Mouse (Mus musculus) neural tube, embryonic 12.5 days (tissue): ENCODE data around the gene Zfp30. TPM values are rescaled to one million over a fixed set of nuclear protein-coding genes. Genes with fewer than 3 reads are reported as not detected.
A peak's percentile ranks its signal among the peaks of the same experiment; 100 is the strongest.

Source experiments
- ATAC-seq: fragments of 200-750 bp; cut with Nextera tagmentation; 2 replicates; pipeline ENCODE4 v1.8.0; 2017; ENCODE audit warnings: low read depth, mild to moderate bottlenecking, moderate TSS enrichment, moderate library complexity; ENCODE audit not compliant: low FRiP score
- H3K27ac ChIP-seq: fragments of 300-500 bp; sonication (generic); 2 replicates; pipeline ENCODE4 v1.5.1; 2016
- H3K27me3 ChIP-seq: fragments of 300-500 bp; sonication (generic); replicated peaks from 2 replicates; pipeline ENCODE4 v1.6.1; 2016; ENCODE audit warnings: mild to moderate bottlenecking
- H3K36me3 ChIP-seq: fragments of 300-500 bp; sonication (generic); 2 replicates; pipeline ENCODE4 v1.6.1; 2016; ENCODE audit warnings: mild to moderate bottlenecking
- H3K4me1 ChIP-seq: fragments of 300-500 bp; sonication (generic); 2 replicates; pipeline ENCODE4 v1.6.1; 2016
- H3K4me2 ChIP-seq: fragments of 300-500 bp; sonication (generic); replicated peaks from 2 replicates; pipeline ENCODE4 v1.6.1; 2016; ENCODE audit warnings: mild to moderate bottlenecking
- H3K4me3 ChIP-seq: fragments of 300-500 bp; sonication (generic); 2 replicates; pipeline ENCODE4 v1.5.1; 2016
- H3K9ac ChIP-seq: fragments of 300-500 bp; sonication (generic); 2 replicates; pipeline ENCODE4 v1.6.1; 2016; ENCODE audit warnings: mild to moderate bottlenecking
- H3K9me3 ChIP-seq: fragments of 300-500 bp; sonication (generic); 2 replicates; pipeline ENCODE4 v1.6.1; 2016; ENCODE audit warnings: mild to moderate bottlenecking
- WGBS: fragments of 180-500 bp; shearing (Covaris S2); methylation state at CpG from one replicate; pipeline ENCODE4 v1.1.7; 2016; 5-methylcytosine and 5-hydroxymethylcytosine counted together
- polyA plus RNA-seq: library from polyadenylated mRNA; unstranded; fragments of >200 nt; fragmentation: Nextera tagmentation; extraction: Ambion mirVana; gene quantifications from 2 replicates; pipeline ENCODE4 v1.2.1, GENCODE M21; 2016

Zfp30 gene
- 9.7 and 10.4 TPM in 2 replicates for polyA plus RNA-seq

DNA sequence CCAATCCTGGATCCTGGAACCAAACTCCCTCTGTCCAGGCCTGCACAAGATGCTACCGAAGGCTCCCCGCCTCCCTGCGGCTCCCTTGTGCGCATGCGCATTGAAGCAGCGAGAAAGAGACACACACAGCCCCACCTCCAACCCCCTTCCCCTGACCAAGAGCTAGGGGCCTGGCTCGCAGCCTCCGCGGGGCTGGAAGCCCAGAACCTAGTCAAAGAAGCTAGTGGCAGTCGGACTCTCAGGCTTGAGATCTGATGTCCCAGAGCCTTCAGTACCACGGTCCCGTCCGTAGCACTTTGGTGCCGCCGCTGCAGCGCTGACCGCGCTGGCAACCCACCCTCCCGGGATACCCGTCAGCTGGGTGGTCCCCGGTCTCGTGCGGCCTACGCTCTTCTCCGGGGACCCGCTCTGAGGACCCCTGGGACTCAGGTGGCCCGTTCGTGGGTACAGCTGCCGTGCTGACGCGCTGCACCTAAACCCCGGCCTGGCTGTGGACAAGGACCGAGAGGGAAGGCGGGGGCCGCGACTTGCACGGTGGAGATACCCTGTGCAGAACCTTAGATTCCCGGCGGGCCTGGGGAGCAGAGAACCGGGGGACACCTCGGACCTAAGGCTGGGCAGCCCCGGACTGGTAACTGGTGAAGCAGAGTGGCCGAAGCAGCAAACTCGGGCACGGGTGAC, at the start of gene Zfp30:
Gene Zfp30, plus strand, starts transcription at position 128 of the 681 bp plus-strand sequence.
- no peaks in the 10 kb centered on the region for H3K27me3 ChIP-seq
- H3K4me3 ChIP-seq, result peak within 1 kb of the TSS; percentile 83
- H3K27ac ChIP-seq, result peak within 1 kb of the TSS; percentile 84
- peak; percentile 98 for ATAC-seq
- H3K36me3 ChIP-seq, result peaks cover 17% of the 10 kb centered on the region
- H3K4me2 ChIP-seq, result peak within 1 kb of the TSS; percentile 79
- peak within 1 kb of the TSS; percentile 89 for H3K9ac ChIP-seq
- WGBS, result 1% methylated on average over 45 of the region's 45 CpGs
- H3K4me1 ChIP-seq, result peaks cover 6% of the 10 kb centered on the region
- H3K9me3 ChIP-seq, result no peaks in the 10 kb centered on the region

DNA sequence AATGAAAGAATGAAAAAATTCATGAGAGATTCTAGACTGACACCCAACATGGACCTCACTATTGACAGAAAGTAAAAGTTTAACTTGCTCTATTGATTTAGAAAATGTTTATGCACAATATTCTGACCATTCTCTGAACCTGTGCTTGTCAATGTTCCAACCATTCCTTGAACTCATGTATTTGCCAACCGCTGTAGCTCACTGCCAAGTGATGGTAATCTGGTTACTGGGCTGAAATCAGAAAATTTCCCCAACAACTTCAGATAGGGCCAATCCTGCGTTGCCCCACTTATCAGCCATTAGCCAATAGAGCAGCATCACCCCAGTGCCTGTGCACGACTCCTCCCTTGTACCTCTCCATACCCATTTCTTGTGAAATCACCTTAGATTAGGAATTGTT, 41.5 kb upstream of the Zfp30 start:
- Histone ChIP-seq H3K4me1 (no peaks in the 10 kb centered on the region), H3K9ac (no peak overlapping the region), H3K36me3 (no peaks in the 10 kb centered on the region), H3K9me3 (no peaks in the 10 kb centered on the region), H3K27ac (no peak overlapping the region), H3K4me2 (no peak overlapping the region), H3K27me3 (no peaks in the 10 kb centered on the region), H3K4me3 (no peak overlapping the region)
- ATAC-seq, result no peak
- WGBS, result 83% methylated on average over 3 of the region's 3 CpGs

DNA sequence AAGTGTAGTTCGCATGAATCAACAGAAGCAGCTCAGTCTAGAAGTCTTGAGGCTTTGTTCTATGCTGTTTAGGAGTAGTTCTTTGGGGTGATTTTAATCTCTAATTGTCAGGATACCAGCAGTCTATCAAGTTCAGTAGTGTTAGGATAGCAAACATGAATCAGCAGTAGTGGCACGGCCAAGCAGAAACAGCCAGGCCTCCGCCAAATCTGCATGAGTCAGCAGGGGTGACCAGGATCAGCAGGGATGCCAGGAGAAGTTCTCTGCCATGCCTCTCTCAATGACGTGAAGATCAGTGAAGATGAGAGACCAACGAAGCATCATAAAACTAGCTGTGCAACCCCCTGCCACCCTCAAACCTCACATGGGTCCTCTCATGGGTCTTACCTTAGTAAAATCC, 23.3 kb upstream of the Zfp30 start:
- H3K9me3 ChIP-seq, result no peaks in the 10 kb centered on the region
- WGBS, result 81% methylated on average over 5 of the region's 5 CpGs

DNA sequence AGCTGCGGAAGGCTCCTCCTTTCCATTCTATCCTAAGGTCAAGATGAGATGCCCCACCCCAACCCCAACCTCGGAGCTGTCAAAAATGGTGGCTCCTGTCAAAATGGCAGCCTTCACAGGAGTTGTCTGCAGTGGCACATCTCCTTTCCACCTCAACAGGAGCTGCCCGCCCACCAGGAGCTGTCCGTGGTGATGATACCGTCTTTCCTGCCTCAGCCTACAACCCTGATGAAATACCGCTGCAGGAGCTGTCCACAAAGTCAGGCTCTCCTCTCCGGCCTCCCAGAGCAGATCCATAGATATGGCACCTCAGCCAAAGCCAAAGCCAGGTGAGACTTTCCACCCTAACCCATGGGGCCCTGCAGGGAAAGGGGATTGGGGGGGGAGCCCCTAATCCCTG, 19.1 kb upstream of the Zfp30 start:
- Histone ChIP-seq H3K36me3 (no peaks in the 10 kb centered on the region), H3K4me2 (no peak overlapping the region), H3K9me3 (no peaks in the 10 kb centered on the region), H3K9ac (no peak overlapping the region), H3K27ac (no peak overlapping the region), H3K4me3 (no peak overlapping the region), H3K4me1 (peaks cover 12% of the 10 kb centered on the region), H3K27me3 (no peaks in the 10 kb centered on the region)
- no peak for ATAC-seq
- WGBS, result 78% methylated on average over 7 of the region's 7 CpGs

More for the DNA sequence above, 23.3 kb upstream of the Zfp30 start:
- Histone ChIP-seq H3K27me3 (no peaks in the 10 kb centered on the region), H3K4me1 (no peaks in the 10 kb centered on the region), H3K36me3 (no peaks in the 10 kb centered on the region), H3K9ac (no peak overlapping the region), H3K4me3 (no peak overlapping the region), H3K27ac (no peak overlapping the region), H3K4me2 (no peak overlapping the region)
- no peak for ATAC-seq

DNA sequence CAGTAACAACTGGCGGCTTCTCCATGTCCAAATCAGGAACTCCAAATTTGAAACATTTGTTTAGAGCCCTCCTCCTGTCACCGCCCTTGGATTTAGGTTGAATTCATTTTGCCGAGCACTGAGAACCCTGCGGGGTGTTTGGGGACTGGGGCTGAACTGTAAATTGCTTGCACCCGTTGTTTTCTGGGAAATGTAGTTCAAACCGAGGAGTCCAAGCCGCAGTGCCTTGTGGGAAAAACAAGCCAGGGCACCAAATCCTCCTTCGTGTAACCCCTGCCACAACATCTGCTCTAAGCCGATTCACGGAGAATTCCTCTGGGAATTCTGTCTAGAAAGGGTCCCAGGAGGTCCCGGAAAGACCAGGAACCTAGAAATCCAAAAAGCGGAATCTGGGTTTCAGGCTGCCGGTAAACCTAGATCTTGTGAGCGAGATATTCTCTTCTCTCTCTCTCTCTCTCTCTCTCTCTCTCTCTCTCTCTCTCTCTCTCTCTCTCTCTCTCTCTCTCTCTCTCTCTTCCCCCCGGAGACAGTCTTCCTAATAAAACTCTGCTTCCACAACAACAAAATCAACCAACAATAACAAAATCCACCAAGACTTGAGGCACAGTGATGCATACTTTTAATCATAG, 16.6 kb upstream of the Zfp30 start:
- peak; percentile 73 for ATAC-seq
- Histone ChIP-seq H3K4me1 (peaks cover 13% of the 10 kb centered on the region), H3K4me3 (peak overlapping the region; percentile 66), H3K27ac (no peak overlapping the region), H3K4me2 (peak overlapping the region; percentile 73), H3K36me3 (peaks cover 9% of the 10 kb centered on the region; the same call in 1 of the 2 replicates), H3K9ac (peak overlapping the region; percentile 61), H3K9me3 (no peaks in the 10 kb centered on the region), H3K27me3 (no peaks in the 10 kb centered on the region)
- 2% methylated on average over 15 of the region's 15 CpGs for WGBS

DNA sequence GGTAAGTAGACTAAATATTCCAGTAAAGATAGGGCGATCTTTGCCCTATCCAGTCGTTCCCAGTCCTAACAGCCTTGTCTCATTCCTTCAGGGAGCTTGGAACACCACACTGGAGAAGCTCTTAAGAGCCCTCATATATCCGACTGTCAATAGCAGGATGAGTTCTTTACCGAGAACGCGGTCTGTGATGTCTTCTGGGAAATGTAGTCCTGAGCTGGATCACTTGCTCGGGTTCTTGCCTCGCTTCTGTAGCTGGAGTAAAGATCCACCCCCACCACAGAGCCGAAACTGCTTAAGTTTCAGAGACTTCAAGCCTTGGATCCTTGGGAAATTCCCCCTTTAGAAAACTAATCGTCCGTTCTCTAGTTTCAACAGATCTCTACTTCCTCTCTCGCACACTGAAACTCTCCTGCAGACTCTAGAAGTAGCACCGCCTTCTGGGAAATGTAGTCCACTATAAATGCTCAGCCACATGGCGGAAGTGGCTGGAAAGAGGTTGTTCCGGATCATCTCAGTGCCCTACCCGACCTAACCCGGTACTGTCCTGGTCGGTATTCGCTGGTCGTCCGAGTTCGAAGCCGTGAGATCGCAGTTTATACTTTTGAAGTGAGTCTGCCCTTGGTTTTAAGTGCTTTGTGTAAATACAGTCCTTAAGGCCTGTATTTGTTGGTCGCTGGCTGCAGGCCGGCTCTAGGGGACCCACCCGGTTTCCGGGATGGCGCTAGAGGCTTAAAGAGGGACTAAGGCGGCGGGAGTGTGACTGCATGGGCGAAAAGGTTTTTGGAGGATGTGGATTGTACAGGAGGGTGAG, 15.5 kb upstream of the Zfp30 start, which contains the start of gene Zfp84:
Gene Zfp84, plus strand, starts transcription at position 463 of the 811 bp plus-strand sequence.
- Histone ChIP-seq H3K4me1 (peaks cover 13% of the 10 kb centered on the region), H3K9me3 (no peaks in the 10 kb centered on the region), H3K9ac (peak within 1 kb of the TSS; percentile 61), H3K27ac (no peak within 1 kb of the TSS), H3K36me3 (peaks cover 18% of the 10 kb centered on the region), H3K27me3 (no peaks in the 10 kb centered on the region), H3K4me2 (peak within 1 kb of the TSS; percentile 73), H3K4me3 (peak within 1 kb of the TSS; percentile 66)
- WGBS, result under 1% methylated on average over 32 of the region's 32 CpGs
- ATAC-seq, result peak; percentile 94

DNA sequence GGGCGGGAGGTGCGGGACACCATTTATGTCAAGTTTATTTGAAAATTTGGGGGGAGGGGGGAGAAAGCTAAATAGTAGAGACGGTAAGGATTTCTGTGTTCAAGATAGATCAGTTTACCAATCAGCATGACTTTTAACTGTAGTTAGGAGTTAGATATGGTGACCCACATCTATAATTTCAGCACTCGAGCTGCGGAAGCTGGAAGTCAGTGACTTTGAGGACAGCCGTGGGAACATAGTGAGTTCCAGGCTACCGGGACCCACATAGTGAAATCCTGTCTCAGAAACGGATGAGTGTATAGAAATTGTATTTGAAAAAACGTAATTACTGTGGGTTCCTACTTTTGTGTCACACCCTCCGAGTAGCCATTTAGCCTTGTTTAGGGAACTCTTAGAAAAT, 14.8 kb upstream of the Zfp30 start:
- Histone ChIP-seq H3K4me2 (peak overlapping the region; percentile 73), H3K27ac (no peak overlapping the region), H3K9me3 (no peaks in the 10 kb centered on the region), H3K9ac (peak overlapping the region; percentile 57), H3K36me3 (peaks cover 25% of the 10 kb centered on the region), H3K27me3 (no peaks in the 10 kb centered on the region), H3K4me1 (peaks cover 13% of the 10 kb centered on the region), H3K4me3 (peak overlapping the region; percentile 66)
- WGBS, result 7% methylated on average over 10 of the region's 10 CpGs
- no peak for ATAC-seq

DNA sequence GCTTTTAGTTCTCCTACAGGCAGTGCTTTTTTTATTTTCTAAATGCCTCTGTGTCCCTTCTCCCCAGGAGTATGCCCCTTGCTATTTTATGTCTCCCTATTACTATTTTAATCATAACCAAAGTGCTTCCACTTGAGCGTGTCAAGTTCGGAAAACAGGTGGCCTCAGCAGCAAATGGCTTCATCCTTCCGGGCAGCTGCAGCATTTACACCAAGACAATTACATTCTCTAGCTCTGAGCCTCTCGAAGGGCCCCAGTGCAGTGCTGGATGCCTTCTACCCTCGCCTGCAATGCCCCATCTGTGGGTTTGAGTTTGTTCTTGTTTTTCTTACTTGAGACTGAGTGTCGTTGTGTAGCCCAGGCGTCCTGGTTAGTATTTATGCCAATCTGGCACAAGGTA, 10.3 kb upstream of the Zfp30 start:
- no peak for ATAC-seq
- Histone ChIP-seq H3K4me1 (peaks cover 8% of the 10 kb centered on the region), H3K9ac (no peak overlapping the region), H3K9me3 (no peaks in the 10 kb centered on the region), H3K27ac (no peak overlapping the region), H3K4me2 (no peak overlapping the region), H3K27me3 (no peaks in the 10 kb centered on the region), H3K36me3 (peaks cover 67% of the 10 kb centered on the region), H3K4me3 (no peak overlapping the region)
- WGBS, result 89% methylated on average over 7 of the region's 7 CpGs

DNA sequence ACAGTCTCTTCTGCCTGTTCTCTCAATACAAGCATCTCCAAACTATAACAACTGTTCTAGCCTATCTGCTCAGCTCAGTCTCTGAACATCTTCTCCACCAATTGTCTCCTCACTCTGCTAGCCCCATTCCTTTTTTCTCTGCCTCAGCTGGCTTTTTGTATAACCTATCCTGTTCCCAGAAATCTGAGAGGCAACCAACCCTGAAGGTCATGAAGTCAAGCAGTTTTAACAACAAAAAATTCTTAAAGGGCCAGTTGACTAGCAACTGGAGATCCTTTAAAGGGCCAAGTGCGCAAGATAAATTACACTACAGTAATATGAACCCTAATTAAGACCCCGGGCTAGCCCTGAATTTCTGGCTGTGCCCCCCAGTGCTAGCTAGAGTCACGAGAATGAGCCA, 9.4 kb upstream of the Zfp30 start:
- H3K4me1 ChIP-seq, result peaks cover 4% of the 10 kb centered on the region
- no peak for ATAC-seq
- H3K9ac ChIP-seq, result no peak overlapping the region
- peaks cover 73% of the 10 kb centered on the region for H3K36me3 ChIP-seq
- no peak overlapping the region for H3K27ac ChIP-seq
- 92% methylated on average over 3 of the region's 3 CpGs for WGBS
- H3K4me2 ChIP-seq, result no peak overlapping the region
- H3K4me3 ChIP-seq, result no peak overlapping the region
- no peaks in the 10 kb centered on the region for H3K9me3 ChIP-seq
- no peaks in the 10 kb centered on the region for H3K27me3 ChIP-seq

DNA sequence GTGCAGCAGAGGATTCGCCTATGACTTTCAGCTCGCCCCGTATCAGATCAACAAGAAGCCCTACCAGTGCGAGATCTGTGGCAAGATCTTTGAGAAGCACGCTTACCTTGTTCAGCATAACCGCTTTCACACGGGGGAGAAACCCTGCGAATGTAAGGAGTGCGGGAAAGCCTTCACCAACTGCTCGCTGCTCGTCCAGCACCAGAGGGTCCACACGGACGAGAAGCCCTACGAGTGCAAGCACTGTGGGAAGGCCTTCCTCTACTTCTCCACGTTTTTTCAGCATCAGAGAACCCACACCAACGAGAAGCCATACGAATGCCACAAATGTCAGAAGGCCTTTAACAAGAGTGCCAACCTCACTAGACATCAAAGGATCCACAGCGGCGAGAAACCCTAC, 7.2 kb upstream of the Zfp30 start:
- H3K9ac ChIP-seq, result no peak overlapping the region
- no peak for ATAC-seq
- peaks cover 68% of the 10 kb centered on the region for H3K36me3 ChIP-seq
- H3K27me3 ChIP-seq, result no peaks in the 10 kb centered on the region
- H3K4me1 ChIP-seq, result no peaks in the 10 kb centered on the region
- 97% methylated on average over 19 of the region's 19 CpGs for WGBS
- H3K4me3 ChIP-seq, result no peak overlapping the region
- no peak overlapping the region for H3K4me2 ChIP-seq
- no peak overlapping the region for H3K27ac ChIP-seq
- no peaks in the 10 kb centered on the region for H3K9me3 ChIP-seq

DNA sequence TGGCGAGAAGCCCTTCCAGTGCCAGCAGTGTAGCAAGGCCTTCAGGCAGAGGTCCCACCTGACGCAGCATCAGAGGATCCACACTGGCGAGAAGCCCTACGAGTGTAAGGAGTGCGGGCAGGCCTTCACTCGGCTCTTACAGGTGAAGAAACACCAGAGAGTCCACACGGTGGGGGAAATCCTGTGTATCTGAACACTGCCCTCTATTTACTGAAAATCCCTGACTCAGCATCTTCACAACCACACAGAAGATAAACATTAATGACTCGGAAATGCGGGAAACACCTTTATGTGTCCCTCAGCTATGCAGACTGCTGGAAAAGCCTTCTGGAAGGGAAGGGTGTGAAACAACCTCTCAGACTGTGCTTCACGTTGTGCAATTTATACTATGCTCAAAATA, 6.4 kb upstream of the Zfp30 start:
- 94% methylated on average over 10 of the region's 10 CpGs for WGBS
- no peak for ATAC-seq
- Histone ChIP-seq H3K4me1 (no peaks in the 10 kb centered on the region), H3K36me3 (peaks cover 62% of the 10 kb centered on the region), H3K4me3 (no peak overlapping the region), H3K9me3 (no peaks in the 10 kb centered on the region), H3K27ac (no peak overlapping the region), H3K4me2 (no peak overlapping the region), H3K9ac (no peak overlapping the region), H3K27me3 (no peaks in the 10 kb centered on the region)

DNA sequence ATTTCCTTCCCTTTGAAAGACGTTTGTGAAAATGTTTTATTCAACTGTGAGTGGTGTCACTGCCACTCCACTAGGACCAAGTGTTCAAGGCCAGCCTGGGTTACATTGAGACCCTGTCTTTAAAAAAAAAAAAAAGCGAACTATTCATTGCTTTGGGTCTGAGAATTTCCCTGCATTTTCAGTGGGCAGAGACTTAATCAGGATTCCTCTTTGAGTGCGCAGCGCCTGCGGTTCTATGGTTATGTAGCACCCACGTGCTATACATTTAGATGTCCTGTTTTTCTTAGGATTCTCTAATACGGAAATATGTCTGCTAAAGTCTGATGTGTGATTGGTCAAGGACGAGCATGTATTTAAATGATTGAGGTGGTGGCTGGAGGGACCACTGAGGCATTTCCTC, 1.2 kb downstream of the Zfp30 start:
- no peak overlapping the region for H3K27ac ChIP-seq
- 65% methylated on average over 8 of the region's 8 CpGs for WGBS
- H3K4me3 ChIP-seq, result peak overlapping the region; percentile 83
- H3K4me2 ChIP-seq, result peak overlapping the region; percentile 79
- no peaks in the 10 kb centered on the region for H3K9me3 ChIP-seq
- H3K9ac ChIP-seq, result peak overlapping the region; percentile 41; the same call in 1 of the 2 replicates
- H3K27me3 ChIP-seq, result no peaks in the 10 kb centered on the region
- ATAC-seq, result no peak
- peaks cover 6% of the 10 kb centered on the region for H3K4me1 ChIP-seq
- H3K36me3 ChIP-seq, result peaks cover 26% of the 10 kb centered on the region
